Mouse (Mus musculus) A20 (cell line): ENCODE measurements around the gene Cycs.

Experiments
- DNase-seq: peaks from one replicate; pipeline ENCODE4 v3.0.0-alpha.2; 2011; ENCODE audit warnings: low read depth, low spot score

Gene Cycs

GRCm38 (mm10) chr6:50545412-50546043 is 20.8 kb downstream of the Cycs start:
- peak; percentile 67 for DNase-seq

- no peak for DNase-seq
These were observed 23.8 kb downstream of the Cycs start for GRCm38 (mm10) chr6:50542535-50542934.

GRCm38 (mm10) chr6:50539641-50540040 is 26.7 kb downstream of the Cycs start:
- no peak for DNase-seq

GRCm38 (mm10) chr6:50536461-50536892 is 29.9 kb downstream of the Cycs start:
- DNase-seq, result peak; percentile 80

GRCm38 (mm10) chr6:50535346-50535745 is 31.0 kb downstream of the Cycs start:
- DNase-seq, result no peak

- no peak for DNase-seq
These were observed 34.4 kb downstream of the Cycs start for GRCm38 (mm10) chr6:50531920-50532319.

GRCm38 (mm10) chr6:50531003-50531402 is 35.3 kb downstream of the Cycs start:
- DNase-seq, result no peak

- DNase-seq, result no peak
These were observed 37.1 kb downstream of the Cycs start for GRCm38 (mm10) chr6:50529194-50529593.

GRCm38 (mm10) chr6:50527416-50527815 is 38.9 kb downstream of the Cycs start:
- no peak for DNase-seq

GRCm38 (mm10) chr6:50526597-50527024 is 39.7 kb downstream of the Cycs start:
- DNase-seq, result peak; percentile 58

GRCm38 (mm10) chr6:50525846-50526245 is 40.5 kb downstream of the Cycs start:
- DNase-seq, result no peak

GRCm38 (mm10) chr6:50524261-50524896 is 42.0 kb downstream of the Cycs start:
- no peak for DNase-seq

GRCm38 (mm10) chr6:50522772-50523171 is 43.6 kb downstream of the Cycs start:
- no peak for DNase-seq

- DNase-seq, result no peak
These were observed 44.7 kb downstream of the Cycs start for GRCm38 (mm10) chr6:50521532-50522135.

GRCm38 (mm10) chr6:50520139-50520538 is 46.2 kb downstream of the Cycs start:
- DNase-seq, result no peak

- DNase-seq, result no peak
These were observed 48.0 kb downstream of the Cycs start for GRCm38 (mm10) chr6:50518371-50518770.
